Mouse (Mus musculus) liver, embryonic 12.5 days (tissue): ENCODE measurements at regions not wholly inside any gene's neighbourhood (a gene's known extent, or its start where the extent isn't known, plus 50 kb on each side); places are given as distances from the start of the nearest gene placed in this dataset.

Experiments used
- ATAC-seq: fragments of 200-750 bp; cut with Nextera tagmentation; 2 replicates; pipeline ENCODE4 v1.8.0; 2017; ENCODE audit warnings: moderate number of reproducible peaks, mild to moderate bottlenecking, moderate library complexity
- H3K27ac ChIP-seq: fragments of 300-500 bp; sonication (generic); 2 replicates; pipeline ENCODE4 v1.5.1; 2016; ENCODE audit warnings: mild to moderate bottlenecking
- H3K27me3 ChIP-seq: fragments of 300-500 bp; sonication (generic); replicated peaks from 2 replicates; pipeline ENCODE4 v1.6.1; 2016; ENCODE audit warnings: mild to moderate bottlenecking, moderate library complexity
- H3K36me3 ChIP-seq: fragments of 300-500 bp; sonication (generic); 2 replicates; pipeline ENCODE4 v1.6.1; 2016; ENCODE audit warnings: mild to moderate bottlenecking, moderate library complexity
- H3K4me1 ChIP-seq: fragments of 300-500 bp; sonication (generic); 2 replicates; pipeline ENCODE4 v1.6.1; 2016
- H3K4me2 ChIP-seq: fragments of 300-500 bp; sonication (generic); 2 replicates; pipeline ENCODE4 v1.6.1; 2016; ENCODE audit warnings: mild to moderate bottlenecking, moderate library complexity
- H3K4me3 ChIP-seq: fragments of 300-500 bp; sonication (generic); 2 replicates; pipeline ENCODE4 v1.5.1; 2016; ENCODE audit warnings: mild to moderate bottlenecking, moderate library complexity
- H3K9ac ChIP-seq: fragments of 300-500 bp; sonication (generic); 2 replicates; pipeline ENCODE4 v1.6.1; 2016; ENCODE audit warnings: mild to moderate bottlenecking, moderate library complexity
- H3K9me3 ChIP-seq: fragments of 300-500 bp; sonication (generic); replicated peaks from 2 replicates; pipeline ENCODE4 v1.6.1; 2016; ENCODE audit warnings: mild to moderate bottlenecking, moderate library complexity
- WGBS: fragments of 180-500 bp; shearing (Covaris S2); methylation state at CpG from one replicate; pipeline ENCODE4 v1.1.7; 2016; ENCODE audit not compliant: insufficient replicate concordance; 5-methylcytosine and 5-hydroxymethylcytosine counted together

DNA sequence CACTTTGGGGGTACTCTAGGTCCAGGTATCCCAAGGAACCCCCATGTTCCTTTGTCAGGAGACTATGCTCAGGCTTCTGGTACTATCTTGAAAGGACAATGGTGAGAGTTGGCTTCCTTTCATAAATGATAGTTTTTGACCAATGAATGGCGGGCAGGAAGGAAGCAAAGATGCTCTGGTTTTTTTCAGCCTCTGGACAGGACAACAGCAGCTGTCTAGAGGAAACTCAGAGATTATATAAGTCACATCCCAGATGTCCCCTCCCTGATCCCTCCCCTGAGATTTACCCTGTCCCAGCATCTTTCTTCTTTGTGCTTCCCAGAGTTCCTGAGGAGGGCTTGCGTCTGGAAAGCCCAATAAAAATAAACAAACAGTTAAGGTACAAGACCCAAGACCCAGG lies 282.7 kb downstream of the Cd83 start:
- Histone ChIP-seq H3K4me3 (no peak overlapping the region), H3K27me3 (0 out of 2 replicates have a peak, but pooled peaks cover 8% of the 10 kb centered on the region), H3K4me1 (peaks cover 24% of the 10 kb centered on the region), H3K9me3 (no peaks in the 10 kb centered on the region), H3K36me3 (no peaks in the 10 kb centered on the region), H3K9ac (no peak overlapping the region), H3K4me2 (no peak overlapping the region), H3K27ac (no peak overlapping the region)
- no peak for ATAC-seq
- WGBS: 55% methylated on average over 2 of the region's 2 CpGs

DNA sequence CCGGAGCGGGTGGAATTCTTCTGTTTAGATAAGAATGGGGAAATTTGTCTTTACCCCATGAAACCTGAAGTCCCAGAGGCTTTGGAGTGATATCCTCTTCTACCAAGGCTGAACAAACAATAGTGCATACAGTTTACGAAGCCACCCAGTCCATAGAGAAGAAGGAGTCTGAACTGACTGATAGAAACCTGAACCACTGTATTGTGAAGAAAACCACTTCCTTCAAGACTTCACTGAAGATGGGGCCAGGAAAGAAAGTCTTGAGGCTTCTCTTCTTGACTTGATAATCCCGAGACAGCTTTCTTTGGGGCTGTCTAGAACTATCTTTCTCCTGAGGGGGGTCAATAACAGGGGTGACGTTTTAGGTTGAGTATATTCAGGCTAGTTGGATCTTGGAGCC lies 284.4 kb downstream of the Cd83 start:
- WGBS: 48% methylated on average over 5 of the region's 5 CpGs
- Histone ChIP-seq H3K27me3 (0 out of 2 replicates have a peak, but pooled peaks cover 4% of the 10 kb centered on the region), H3K9ac (no peak overlapping the region), H3K36me3 (no peaks in the 10 kb centered on the region), H3K9me3 (no peaks in the 10 kb centered on the region), H3K27ac (no peak overlapping the region), H3K4me3 (no peak overlapping the region), H3K4me1 (peaks cover 23% of the 10 kb centered on the region), H3K4me2 (no peak overlapping the region)
- ATAC-seq: no peak

DNA sequence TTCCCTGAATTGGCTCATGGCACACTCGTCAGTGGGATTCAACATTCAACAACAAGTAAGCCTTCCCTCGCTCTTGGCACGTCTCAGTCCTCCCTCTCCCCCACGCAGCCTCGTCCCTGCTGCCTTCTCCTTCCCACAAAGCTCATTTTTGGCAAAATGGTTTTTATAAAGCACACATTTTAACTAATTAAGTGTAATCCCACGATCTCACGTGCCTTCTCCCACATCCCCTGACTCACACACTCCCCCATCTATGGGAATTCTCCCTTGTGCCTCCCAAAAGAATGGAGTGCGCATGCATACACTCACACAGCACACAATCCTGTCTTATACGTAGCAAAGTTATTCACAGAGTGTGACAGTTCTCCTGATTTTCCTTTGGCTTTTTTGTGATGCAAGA lies 288.5 kb downstream of the Cd83 start:
- 74% methylated on average over 9 of the region's 9 CpGs for WGBS
- no peaks in the 10 kb centered on the region for H3K4me1 ChIP-seq
- no peak for ATAC-seq

DNA sequence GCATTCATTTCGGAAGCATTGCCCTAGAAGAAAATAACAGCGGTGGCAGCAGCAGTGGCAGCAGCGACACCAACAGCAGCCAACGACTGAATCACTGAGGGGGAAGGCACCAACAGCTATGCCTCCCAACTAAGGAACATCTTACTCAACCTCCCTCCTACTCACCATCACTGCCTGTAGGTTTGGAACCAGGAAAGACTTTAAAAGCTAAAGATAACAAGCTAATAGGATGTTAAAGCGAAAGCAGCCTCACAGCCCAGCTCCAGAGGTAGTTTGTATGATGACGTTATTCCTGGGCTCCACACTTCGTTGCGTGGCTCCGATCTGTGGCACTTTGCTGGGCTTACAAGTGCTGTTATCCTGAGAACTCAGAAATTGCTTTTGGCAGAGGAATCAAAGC lies 289.6 kb downstream of the Cd83 start:
- no peak for ATAC-seq
- Histone ChIP-seq H3K27ac (no peak overlapping the region), H3K4me3 (no peak overlapping the region), H3K4me2 (no peak overlapping the region), H3K27me3 (no peaks in the 10 kb centered on the region), H3K4me1 (no peaks in the 10 kb centered on the region), H3K36me3 (no peaks in the 10 kb centered on the region), H3K9me3 (no peaks in the 10 kb centered on the region), H3K9ac (no peak overlapping the region)
- 72% methylated on average over 9 of the region's 9 CpGs for WGBS

More for the DNA sequence above, 288.5 kb downstream of the Cd83 start:
- Histone ChIP-seq H3K27me3 (no peaks in the 10 kb centered on the region), H3K36me3 (no peaks in the 10 kb centered on the region), H3K4me2 (no peak overlapping the region), H3K9ac (no peak overlapping the region), H3K27ac (no peak overlapping the region), H3K4me3 (no peak overlapping the region), H3K9me3 (no peaks in the 10 kb centered on the region)

DNA sequence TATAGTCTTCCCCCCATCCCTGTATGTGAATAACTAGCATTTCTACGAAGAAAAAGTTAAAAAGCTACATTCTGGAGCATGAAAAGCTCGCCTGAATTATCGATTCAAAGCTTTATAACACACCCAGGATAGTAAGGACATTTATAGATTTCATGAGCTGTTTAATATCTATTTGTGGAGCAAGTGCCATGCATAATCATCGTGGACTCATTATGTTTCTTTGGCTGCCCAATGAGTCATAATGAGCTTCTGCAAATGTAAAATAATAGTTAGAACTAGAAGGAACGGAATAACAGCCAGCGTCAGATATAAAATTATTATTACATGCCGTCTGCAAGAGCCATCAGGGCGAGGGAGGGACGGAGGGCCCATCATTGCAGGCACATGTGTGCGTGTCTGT lies 292.4 kb downstream of the Cd83 start:
- no peak for ATAC-seq

DNA sequence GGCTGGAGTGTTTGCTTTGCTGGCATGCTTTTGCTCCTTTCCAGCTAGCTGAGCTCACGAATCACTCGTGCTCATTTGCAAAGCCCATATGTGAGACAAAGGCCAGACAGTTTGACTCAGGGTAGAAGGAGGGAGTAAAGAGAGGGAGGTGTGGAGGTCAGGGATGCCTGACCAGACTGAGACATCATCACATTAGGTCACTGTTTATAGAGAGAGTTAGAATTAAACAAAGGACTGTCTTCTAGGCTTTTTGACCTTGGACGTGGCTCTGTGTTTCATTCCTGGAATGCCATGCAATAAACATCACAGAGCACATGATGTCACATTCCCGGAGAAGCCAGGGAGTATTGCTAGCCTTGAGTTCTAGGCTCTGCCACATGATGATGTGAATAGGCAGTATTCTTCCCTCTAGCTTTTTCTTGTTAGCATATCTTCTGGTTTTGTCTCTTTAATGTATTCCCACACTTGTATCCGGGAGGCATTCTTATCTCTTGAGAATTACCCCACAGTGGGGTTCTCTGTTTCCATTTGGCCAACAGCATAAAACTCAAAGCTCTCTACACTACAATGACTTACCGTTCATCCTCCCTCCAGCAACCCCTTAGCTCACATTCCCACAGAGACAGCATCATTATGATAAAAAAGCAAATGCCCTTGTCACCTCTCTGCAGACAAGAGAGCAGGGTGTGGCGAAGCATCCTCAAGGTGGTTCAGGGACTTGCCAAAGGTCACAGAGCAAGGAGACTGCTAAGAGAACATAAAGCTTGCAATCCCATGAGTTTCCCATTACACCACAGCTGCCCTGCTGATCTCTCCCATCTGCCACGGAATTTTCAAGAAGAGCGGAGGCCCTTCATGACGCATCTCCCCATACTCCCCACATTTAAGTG lies 301.3 kb downstream of the Cd83 start:
- Histone ChIP-seq H3K9me3 (no peaks in the 10 kb centered on the region), H3K36me3 (no peaks in the 10 kb centered on the region), H3K4me2 (no peak overlapping the region), H3K9ac (no peak overlapping the region), H3K4me3 (no peak overlapping the region), H3K27me3 (no peaks in the 10 kb centered on the region), H3K4me1 (no peaks in the 10 kb centered on the region), H3K27ac (no peak overlapping the region)
- no peak for ATAC-seq
- WGBS: 60% methylated on average over 10 of the region's 10 CpGs

More for the DNA sequence above, 292.4 kb downstream of the Cd83 start:
- Histone ChIP-seq H3K9me3 (no peaks in the 10 kb centered on the region), H3K4me1 (no peaks in the 10 kb centered on the region), H3K4me3 (no peak overlapping the region), H3K9ac (no peak overlapping the region), H3K27ac (no peak overlapping the region), H3K4me2 (no peak overlapping the region), H3K36me3 (no peaks in the 10 kb centered on the region), H3K27me3 (no peaks in the 10 kb centered on the region)
- 72% methylated on average over 10 of the region's 10 CpGs for WGBS

DNA sequence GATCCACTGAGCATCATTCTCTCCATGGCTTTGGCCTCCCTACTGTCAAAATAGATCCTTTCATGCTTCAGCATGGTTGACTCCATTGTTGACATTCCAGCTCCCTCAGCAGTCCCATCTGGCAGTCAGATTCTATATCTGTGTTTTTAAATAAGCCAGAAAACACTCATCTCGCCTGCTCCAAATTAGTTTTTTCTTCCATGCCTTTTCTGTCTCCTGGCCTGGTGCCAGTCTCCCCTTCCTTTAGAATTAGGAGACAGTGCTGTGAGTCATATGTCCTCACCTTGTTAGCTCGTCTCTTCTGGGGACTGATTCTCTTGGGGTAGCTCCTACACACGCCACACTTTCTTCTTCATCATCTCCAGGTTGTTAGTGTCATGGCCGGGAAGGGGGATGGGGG lies 302.2 kb downstream of the Cd83 start:
- 45% methylated on average over 4 of the region's 4 CpGs for WGBS
- Histone ChIP-seq H3K27me3 (no peaks in the 10 kb centered on the region), H3K4me2 (no peak overlapping the region), H3K27ac (no peak overlapping the region), H3K9ac (no peak overlapping the region), H3K4me3 (no peak overlapping the region), H3K36me3 (no peaks in the 10 kb centered on the region), H3K9me3 (no peaks in the 10 kb centered on the region), H3K4me1 (no peaks in the 10 kb centered on the region)
- ATAC-seq: no peak

DNA sequence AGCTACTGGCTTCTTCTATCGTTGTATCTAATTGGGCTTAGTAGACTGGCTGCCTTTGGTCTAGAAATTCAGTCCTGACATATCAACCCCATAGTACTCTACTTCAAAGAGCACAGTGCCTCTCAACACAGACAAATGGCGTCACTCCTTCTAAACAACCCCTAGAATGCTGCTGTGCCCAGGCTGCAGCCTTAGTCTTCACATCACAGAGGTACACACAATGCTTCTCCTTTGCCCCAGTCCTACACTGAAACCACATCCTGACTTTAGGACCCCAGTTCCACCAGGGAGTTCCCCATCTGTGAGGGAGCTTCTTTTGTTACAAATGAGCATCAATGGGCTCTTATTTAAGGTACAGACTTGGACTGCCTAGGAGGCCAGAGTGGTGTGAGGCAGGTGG lies 312.6 kb downstream of the Cd83 start:
- H3K27ac ChIP-seq: no peak overlapping the region
- H3K9ac ChIP-seq: no peak overlapping the region
- no peaks in the 10 kb centered on the region for H3K36me3 ChIP-seq
- H3K4me2 ChIP-seq: no peak overlapping the region
- peaks cover 17% of the 10 kb centered on the region for H3K27me3 ChIP-seq
- H3K9me3 ChIP-seq: no peaks in the 10 kb centered on the region
- ATAC-seq: no peak
- WGBS: 48% methylated on average over 2 of the region's 2 CpGs
- no peaks in the 10 kb centered on the region for H3K4me1 ChIP-seq
- H3K4me3 ChIP-seq: no peak overlapping the region

DNA sequence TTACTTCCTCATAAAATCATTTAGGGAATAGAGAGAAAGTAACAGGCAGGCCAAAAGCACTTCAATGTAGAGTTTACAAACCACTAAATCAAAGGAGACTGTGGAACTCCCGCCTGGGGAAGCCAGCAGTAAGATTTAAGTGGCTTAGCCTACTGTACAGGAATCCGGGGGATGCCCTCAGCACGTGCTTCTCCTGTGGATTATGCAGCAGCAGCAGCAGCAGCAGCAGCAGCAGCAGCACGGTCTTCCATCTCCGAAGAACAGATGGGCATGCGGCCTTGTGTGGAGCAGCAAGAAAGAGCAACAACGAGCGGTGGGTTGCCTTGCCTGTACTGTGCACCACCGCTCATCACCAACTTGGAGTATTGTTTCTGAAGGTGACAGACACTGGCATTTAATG lies 314.9 kb downstream of the Cd83 start:
- H3K9me3 ChIP-seq: no peaks in the 10 kb centered on the region
- H3K4me2 ChIP-seq: no peak overlapping the region
- H3K27me3 ChIP-seq: peaks cover 19% of the 10 kb centered on the region
- 59% methylated on average over 9 of the region's 9 CpGs for WGBS
- no peak for ATAC-seq
- no peaks in the 10 kb centered on the region for H3K4me1 ChIP-seq
- H3K9ac ChIP-seq: no peak overlapping the region
- no peak overlapping the region for H3K4me3 ChIP-seq
- H3K27ac ChIP-seq: no peak overlapping the region
- H3K36me3 ChIP-seq: no peaks in the 10 kb centered on the region

DNA sequence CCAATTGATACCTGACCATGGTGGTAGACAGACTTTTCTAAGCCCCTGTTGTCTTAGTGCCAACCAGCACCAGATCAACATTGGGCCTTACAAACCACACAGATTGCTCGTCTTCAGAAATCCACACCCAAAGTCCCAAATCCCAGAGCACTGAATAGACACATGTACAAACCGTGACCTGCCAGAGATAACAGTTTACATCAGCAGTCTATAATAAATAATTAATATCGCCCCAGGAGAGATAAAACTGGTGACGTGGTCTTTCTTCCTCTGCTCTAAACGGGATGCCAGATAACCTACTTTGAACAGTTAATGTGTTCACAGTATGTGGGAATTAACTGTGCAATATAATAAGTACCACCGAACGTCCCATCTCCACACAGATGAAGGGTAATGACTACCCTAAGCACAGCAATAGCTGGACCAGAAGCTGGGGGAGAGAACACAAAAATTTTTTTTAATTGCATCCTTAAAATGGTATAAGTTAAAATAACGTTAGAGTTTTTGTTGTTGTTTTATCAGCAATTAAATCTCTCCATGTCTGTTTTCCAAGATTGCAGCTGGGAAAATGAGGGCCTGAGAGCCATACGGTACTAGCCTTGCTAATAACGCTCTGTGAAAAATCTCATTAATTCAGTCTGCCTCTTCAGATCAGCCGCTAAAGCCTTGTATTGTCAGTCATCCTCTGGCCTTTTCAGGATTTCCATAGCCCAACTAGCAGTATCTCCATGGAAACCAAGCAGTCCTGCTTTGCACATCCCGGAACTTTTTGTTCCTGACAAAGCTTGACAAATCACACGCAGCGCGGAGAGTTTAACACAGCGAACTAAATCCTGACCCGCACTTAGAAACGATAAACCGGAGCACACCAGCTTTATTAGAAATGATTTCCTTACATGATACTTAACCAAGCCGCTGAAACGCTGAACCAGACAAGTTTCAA lies 315.8 kb downstream of the Cd83 start:
- Histone ChIP-seq H3K36me3 (no peaks in the 10 kb centered on the region), H3K9ac (no peak overlapping the region), H3K27ac (no peak overlapping the region), H3K4me1 (no peaks in the 10 kb centered on the region), H3K27me3 (peaks cover 19% of the 10 kb centered on the region), H3K4me3 (no peak overlapping the region), H3K9me3 (no peaks in the 10 kb centered on the region), H3K4me2 (no peak overlapping the region)
- WGBS: 29% methylated on average over 21 of the region's 21 CpGs
- no peak for ATAC-seq

DNA sequence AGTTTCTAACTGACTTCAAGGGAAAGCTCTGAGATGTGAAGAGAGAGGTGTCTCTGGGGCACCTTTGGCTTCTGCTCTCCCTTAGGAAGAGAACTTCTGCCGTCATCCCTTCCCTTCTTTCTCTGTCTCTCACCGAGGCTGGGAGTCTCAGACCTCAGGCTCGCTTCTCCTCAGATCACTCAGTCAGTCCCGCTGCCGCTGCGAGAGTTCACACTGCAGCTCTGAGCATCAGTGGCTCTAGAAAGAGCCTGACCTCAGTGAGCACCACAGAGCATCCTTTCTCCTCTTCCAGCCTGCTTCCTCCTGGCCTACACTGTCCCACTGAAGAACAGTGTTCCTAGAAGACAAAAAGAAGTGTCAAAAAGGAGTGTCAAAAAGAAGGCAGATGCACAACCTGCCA lies 316.6 kb downstream of the Cd83 start:
- Histone ChIP-seq H3K4me3 (no peak overlapping the region), H3K4me2 (no peak overlapping the region), H3K4me1 (no peaks in the 10 kb centered on the region), H3K27me3 (peaks cover 19% of the 10 kb centered on the region), H3K9me3 (no peaks in the 10 kb centered on the region), H3K27ac (no peak overlapping the region), H3K36me3 (no peaks in the 10 kb centered on the region), H3K9ac (no peak overlapping the region)
- ATAC-seq: no peak
- WGBS: 16% methylated on average over 6 of the region's 6 CpGs

DNA sequence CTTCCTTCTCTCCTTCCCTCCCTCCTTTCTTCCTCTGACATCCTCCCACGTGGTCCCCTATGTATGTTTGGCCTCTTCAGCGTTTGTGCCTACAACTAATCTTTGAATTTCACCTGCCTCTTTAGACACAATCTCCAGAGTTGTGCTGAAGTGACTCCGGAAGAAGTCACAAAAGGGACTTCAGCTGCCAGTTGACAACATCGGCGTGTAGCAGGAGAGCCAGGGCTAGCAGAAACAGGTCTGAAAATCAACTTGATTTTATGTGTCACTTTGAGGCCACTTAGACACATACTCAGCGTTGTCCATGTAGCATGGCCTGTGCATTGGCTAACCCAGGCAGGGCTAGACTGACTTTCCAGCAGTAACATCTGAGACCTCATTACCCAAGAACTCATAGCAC lies 317.2 kb downstream of the Cd83 start:
- H3K4me3 ChIP-seq: no peak overlapping the region
- peaks cover 19% of the 10 kb centered on the region for H3K27me3 ChIP-seq
- H3K36me3 ChIP-seq: no peaks in the 10 kb centered on the region
- no peak overlapping the region for H3K4me2 ChIP-seq
- H3K27ac ChIP-seq: no peak overlapping the region
- no peak for ATAC-seq
- H3K9ac ChIP-seq: no peak overlapping the region
- H3K9me3 ChIP-seq: no peaks in the 10 kb centered on the region
- 56% methylated on average over 6 of the region's 6 CpGs for WGBS
- no peaks in the 10 kb centered on the region for H3K4me1 ChIP-seq
